Mouse (Mus musculus): ENCODE results near the gene Wrb.

GRCm38 (mm10) chr16:96173648-96174047 is 28.4 kb downstream of the Wrb start:
- TF ChIP-seq POLR2A (IDR thresholded peaks at IDR 0.05; ENCODE audit: extremely low read depth, insufficient read depth, low read length) (no peak), CTCF (IDR thresholded peaks at IDR 0.05; ENCODE audit: extremely low read depth, insufficient read depth, low read length) (no peak)

Data from cortical plate, adult 2 months (tissue).